Mouse (Mus musculus) gastrocnemius, adult 18-20 months (tissue): ENCODE measurements around the gene Pak1. TPM values are rescaled to one million over a fixed set of nuclear protein-coding genes. Genes with fewer than 3 reads are reported as not detected.
"Not testable (repeated sequence)": the region's sequence is repeated elsewhere in the genome, so short reads cannot be mapped to it uniquely, and the experiment has no call there.

Experiments used
- DNase-seq: peaks from one replicate; pipeline ENCODE4 v3.0.0; 2021; ENCODE audit warnings: low spot score
- total RNA-seq, 2 experiments: library from RNA; stranded (reverse); gene quantifications; 2 replicates each; pipeline ENCODE4 v1.2.3; 2021

Gene Pak1
- total RNA-seq, 2 experiments from 2014 or later, result 19.2 to 26.1 TPM

DNA sequence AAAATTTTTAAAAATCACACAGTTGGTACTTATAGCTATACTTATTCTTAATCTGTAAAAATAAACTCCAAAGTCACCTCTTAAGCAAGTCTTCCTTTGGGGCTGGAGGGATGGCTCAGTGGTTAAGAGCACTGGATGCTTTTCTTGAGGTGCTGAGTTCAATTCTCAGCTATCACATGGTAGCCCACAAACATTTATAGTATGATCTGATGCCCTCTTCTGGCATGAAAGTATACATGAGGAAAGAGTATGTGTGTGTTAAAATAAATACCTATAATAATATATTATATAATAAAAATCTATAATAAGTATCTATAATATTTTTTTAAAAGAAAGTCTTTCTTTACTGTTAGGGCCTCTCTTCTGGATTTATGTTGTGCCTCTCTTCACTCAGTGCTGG is 58.2 kb downstream of the Pak1 start:
- no peak for DNase-seq

DNA sequence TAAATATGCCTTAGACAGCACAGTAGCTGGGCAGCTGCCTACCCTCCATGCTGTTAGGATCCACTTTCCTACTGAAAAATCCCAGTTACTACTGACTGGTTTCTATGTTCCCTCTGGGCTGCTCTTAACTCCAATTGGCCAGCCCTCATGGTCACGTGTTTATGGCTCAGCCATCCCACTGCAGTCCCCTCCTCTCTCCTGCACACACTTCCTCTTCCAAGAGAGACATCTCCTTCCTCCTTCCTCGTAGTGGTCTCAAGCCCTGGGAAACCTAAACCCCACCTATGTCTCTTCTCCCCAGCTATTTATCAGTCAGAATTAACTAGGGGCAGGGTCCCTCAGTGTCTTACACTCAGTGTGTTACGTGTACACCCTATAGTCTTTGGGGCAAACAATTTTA is 61.2 kb downstream of the Pak1 start:
- not testable (repeated sequence) for DNase-seq

DNA sequence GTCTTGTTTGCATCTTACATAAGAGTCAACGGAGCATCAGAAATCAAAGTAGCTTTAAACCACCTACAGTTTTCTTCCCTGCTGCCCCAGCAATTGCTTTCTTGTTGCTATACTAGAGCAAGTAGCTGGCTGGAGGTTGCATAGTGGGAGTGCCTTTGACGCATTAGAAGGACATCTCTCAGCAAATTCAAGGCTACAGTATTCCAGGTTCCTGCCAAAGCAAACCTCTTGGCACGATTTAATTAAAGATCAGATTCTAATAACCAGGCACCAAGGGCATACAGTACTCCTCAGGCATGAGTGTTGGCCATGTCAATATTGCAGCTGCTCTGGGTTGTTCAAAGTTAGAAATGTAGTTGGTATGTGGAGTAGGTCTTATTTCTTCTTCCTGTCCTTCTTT is 62.0 kb downstream of the Pak1 start:
- peak; percentile 69 for DNase-seq

DNA sequence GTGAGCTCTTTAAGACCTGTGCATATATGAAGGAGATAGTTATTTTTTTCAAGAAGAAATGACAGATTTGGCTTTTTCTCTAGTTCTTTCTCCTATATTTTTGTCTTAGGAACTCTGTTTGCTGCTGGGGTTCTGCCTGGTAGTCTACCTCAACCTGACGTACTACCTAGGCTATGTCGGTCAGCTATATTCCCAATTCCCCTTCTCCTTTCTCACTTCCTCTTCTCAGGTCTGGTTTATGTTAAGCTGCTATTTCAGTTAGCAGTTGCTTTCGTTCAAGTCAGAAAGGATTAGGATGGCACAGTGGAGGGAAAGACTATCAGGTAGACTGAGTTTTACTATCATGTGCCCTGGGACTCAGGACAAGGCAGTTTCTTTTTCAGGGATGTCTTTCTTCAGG is 75.2 kb downstream of the Pak1 start:
- no peak for DNase-seq

DNA sequence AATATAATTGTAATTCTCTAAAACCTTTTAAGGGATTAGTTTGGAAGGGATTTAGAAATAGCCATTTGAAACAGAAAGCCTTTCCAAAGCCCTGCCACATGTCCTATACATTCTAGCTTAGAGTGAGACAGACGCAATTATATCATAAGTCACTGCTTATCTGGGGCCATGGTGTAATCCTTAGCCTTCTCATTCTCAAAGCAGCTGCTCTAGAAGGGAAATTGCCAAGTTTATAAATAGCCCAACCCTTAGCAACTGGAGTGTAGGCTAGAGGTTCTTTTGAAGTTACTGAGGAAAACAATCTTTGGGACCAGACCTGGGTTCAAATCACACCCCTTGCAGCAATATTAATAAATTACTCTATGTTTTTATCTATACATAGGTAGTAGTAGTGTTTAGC is 76.2 kb downstream of the Pak1 start:
- peak; percentile 58 for DNase-seq

DNA sequence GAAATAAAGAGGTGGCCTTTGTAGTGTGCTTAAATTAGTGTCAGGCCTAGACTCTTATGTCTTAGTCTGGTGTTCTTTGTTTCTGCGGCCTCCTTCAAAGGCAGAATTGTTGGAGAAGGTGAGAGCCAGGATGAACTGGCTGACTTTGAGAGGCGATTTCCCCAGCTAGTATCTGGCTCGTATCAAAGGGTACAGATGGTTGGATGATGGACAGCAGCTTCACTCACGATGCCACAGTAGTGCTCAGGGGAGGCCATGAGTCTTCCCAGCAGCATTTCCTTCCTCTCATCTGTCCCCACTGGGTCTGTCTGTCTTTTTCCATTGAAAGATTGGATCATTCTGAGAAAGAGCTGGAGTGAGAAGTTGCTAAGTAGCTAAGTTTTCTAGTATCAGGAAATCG is 79.5 kb downstream of the Pak1 start:
- no peak for DNase-seq

GRCm38 (mm10) chr7:97868766-97869165 is 80.4 kb downstream of the Pak1 start:
- no peak for DNase-seq

DNA sequence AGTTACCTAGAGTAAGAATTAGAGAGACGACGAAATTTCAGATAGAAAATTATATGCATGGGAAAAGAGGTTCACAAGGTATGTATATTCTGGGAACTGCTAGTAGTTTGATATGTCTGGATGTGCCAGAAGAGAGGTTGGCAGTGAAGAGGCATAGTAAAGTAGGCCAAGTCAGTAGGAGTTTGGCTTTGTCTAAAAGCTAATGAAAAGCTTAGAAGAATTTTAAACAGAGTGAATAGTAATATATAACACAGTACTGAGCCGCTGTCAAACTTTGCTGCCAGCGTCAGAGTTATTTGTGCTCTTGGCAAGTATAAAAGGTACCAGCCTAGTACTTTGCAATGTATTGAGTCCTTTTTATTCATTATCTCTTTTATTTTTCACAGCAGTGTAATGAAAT is 84.1 kb downstream of the Pak1 start:
- DNase-seq, result peak; percentile 22

DNA sequence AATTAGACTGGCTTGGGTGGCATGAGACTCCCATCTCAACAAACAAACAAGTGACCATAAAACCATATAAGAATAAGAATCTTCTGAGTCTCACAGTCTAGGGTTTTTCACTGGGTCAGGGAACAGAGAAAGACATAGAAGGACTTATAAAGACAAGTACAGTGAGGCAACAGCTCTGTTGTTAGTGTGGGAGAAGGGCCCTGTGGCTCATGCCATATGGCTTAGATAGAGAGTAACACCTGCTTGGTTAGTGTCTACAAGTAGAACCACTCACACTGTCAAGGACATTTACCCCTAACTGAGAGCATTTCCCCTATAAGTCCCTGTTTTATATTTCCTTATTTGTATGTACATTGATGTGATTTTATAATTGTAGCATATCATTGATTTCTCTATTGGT is 85.0 kb downstream of the Pak1 start:
- no peak for DNase-seq

- no peak for DNase-seq
Measured at GRCm38 (mm10) chr7:97877846-97878538, 89.7 kb downstream of the Pak1 start.

GRCm38 (mm10) chr7:97911646-97912045 is 123.3 kb downstream of the Pak1 start:
- peak; percentile 28 for DNase-seq

DNA sequence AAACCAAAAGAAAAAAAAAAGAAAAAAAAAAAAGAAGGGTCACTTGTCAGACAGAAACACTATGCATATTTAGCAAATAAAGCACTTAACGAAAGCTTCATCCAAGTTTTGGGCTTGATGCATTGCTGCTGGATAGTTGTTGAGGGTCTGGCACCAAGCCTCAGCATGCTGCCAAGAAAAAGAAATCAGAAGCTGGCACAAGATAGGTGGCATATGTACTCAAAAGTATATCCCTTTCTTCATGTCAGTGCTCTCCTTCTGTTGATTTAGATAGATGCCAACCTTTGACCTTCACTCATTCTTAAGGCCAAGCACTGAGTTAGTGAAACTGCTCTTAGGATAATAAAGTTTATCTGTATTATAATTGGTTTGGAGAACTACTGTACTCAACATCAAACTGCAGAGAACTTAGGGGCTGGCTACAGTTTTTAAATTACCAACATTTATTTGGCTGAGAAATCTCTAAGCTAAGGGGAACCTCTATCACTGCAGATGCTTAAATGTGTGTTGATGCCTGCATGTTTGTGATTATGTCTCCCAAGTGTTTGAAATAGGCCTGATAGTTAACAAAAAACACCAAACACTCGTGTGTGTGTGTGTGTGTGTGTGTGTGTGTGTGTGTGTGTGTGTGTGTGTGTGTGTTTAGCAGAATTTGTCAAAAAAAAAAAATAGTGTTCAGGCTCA is 126.6 kb downstream of the Pak1 start:
- DNase-seq, result no peak

DNA sequence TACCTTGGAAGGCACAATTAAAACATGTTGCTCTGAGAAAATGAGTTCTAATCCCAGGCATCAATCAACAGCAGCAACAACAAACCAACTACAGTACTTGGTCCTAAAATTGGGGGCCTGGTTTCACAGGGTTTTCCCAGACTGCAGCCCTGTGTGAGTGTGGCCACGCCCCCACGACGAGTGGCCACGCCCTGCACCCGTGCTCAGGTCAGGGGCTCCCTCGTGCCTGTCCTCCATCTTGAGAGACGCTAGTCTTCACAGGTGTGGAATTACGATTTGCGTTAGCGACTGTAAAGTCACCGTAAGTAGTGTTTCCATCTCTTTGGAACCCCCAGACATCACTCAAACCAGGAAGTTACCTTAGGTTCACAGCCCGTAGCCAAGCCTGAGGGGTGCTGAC is 131.4 kb downstream of the Pak1 start, which contains the start of gene Gdpd4:
Gene Gdpd4 (plus strand): TSS at position 214 of the 400 bp plus-strand sequence.
- no peak for DNase-seq

DNA sequence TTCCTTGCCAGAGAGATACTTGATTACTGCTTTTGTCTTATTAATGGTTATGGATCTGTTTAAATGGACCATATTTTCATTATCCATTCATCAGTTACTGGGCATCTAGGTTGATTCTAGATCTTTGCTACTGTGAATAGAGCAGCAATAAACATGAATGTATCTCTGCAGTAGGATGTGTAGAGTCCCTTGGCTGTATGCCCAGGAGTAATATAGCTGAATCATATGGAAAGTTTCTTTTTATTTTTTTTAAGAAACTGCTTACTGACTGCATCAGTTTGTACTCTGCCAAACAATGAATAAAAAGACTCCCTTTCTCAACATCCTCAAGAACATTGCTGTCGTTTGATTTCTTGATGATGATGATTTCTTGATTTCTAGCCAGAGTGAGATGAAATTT is 137.5 kb downstream of the Pak1 start:
- no peak for DNase-seq

GRCm38 (mm10) chr7:97926978-97927377 is 138.6 kb downstream of the Pak1 start:
- no peak for DNase-seq

DNA sequence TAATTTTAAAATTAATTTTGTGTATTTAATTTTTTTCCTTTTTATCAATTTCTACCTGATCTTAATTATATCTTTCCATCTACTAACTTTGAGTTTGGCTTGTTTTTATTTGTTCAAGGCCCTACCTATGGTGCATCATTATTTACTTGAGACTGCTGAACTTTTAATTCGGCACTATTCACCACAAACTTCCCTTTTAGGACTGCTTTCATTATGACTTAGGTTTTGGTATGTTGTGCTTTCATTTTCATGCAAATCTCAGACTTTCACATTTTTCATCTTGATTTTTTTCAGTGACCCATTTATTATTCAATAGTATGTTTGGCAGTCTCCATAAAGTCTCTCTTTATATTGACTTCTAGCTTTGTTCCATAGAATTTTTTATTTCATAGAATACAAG is 156.1 kb downstream of the Pak1 start:
- DNase-seq, result no peak

Other genes with a start within 250 kb of the Pak1 start
- 100 to 1,000 TPM; 125 to 130 TPM for gene Aamdc, start 209.0 kb upstream of the Pak1 start, total RNA-seq
- 10 to 100 TPM; 13.1 to 16.2 TPM for gene Rsf1, start 208.7 kb upstream of the Pak1 start, total RNA-seq
- gene Clns1a, start 91.9 kb upstream of the Pak1 start, total RNA-seq, result 10 to 100 TPM; 28.2 to 30.6 TPM
- under 1 TPM; 0.38 to 0.59 TPM for gene Aqp11, start 50.3 kb upstream of the Pak1 start, total RNA-seq
- not detected for gene Gdpd4, start 131.4 kb downstream of the Pak1 start, total RNA-seq